In the genomic region with DNA sequence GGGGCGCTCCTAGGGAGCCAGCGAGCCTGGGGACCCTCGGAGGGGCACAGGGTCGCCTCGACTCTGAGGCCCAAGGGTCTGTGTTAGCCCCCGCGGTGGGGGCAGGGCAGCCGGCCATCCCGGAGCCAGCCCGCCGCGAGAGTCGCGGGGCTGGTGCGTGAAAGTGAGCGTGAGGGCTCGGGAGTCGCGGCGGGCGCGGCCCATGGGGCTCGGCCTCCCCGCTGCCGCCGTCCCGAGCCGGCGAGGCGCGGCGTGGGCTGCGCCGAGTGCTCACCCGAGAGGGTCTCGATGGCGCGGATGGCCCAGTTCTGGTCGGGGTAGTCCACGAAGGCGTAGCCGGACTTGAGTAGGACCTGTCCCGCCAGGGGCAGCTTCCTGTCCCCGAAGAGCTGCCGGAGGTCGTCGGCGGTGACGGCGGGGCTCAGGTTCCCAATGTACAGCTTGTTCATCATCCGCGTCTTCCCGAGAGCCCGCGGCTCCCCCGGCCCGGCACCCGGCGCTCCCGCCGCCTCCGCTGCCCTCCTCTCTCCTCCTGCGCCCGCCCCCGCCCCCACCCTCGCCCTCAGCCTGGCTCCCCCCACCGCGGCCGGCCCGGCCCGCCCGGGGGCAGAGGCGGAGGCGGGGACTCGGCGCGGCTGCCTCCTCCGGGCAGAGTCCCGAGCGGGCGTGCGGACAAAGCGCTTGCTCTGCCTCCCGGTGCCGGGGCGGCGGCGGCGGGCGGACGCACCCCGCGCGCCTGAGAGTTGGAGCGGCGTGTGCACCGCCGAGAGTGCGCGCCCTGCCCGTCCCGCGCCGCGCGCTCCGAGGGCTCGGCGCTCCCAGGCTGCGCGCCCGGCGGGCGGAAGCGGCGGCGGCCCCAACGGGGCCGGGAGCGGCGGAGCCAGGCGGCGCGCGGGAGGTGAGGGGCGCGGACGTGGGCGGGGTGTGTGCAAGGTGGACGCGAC, we compare ENCODE assay signal across 8 mouse cellular contexts. TPM values are rescaled to one million over a fixed set of nuclear protein-coding genes. Genes with fewer than 3 reads are reported as not detected.
DNase-seq lines count a peak whose midpoint lies in the region; ATAC-seq and TF ChIP-seq lines count a peak whose summit lies in the region.

TSS of gene Igf2bp2 (minus strand) at position 788 of the 944 bp plus-strand sequence.

- H3K4me2 ChIP-seq in embryonic facial prominence, embryonic 11.5 days (ENCODE audit: low read depth, low read length), result peak within 1 kb of the TSS; percentile 81
- H3K4me2 ChIP-seq in lung, embryonic 14.5 days, result peak within 1 kb of the TSS; percentile 67

- H3K27ac ChIP-seq in embryonic facial prominence, embryonic 11.5 days (replicated peaks; ENCODE audit: low read depth, low read length), result peak within 1 kb of the TSS; percentile 92
- H3K27ac ChIP-seq in kidney, adult 2 months (ENCODE audit: insufficient read depth, low read depth, low read length), result no peak within 1 kb of the TSS
- H3K27ac ChIP-seq in lung, embryonic 14.5 days (ENCODE audit: low read depth), result peak within 1 kb of the TSS; percentile 93

- TF ChIP-seq POLR2A in kidney, adult 2 months (IDR thresholded peaks at IDR 0.05; ENCODE audit: low read depth, low read length), result no peak

- under 1% methylated on average over 117 of the region's 131 CpGs for WGBS in embryonic facial prominence, embryonic 11.5 days
- 2% methylated on average over 126 of the region's 131 CpGs for WGBS in kidney, adult 2 months
- WGBS in lung, embryonic 14.5 days, result under 1% methylated on average over 103 of the region's 131 CpGs

- H3K36me3 ChIP-seq in embryonic facial prominence, embryonic 11.5 days (replicated peaks; ENCODE audit: control insufficient read depth, insufficient read depth, low read depth, low read length), result no peaks in the 10 kb centered on the region
- no peaks in the 10 kb centered on the region for H3K36me3 ChIP-seq in kidney, adult 2 months (ENCODE audit: control insufficient read depth, insufficient read depth, low read length)
- H3K36me3 ChIP-seq in lung, embryonic 14.5 days (ENCODE audit: insufficient read depth), result no peaks in the 10 kb centered on the region

- intact Hi-C loops in left cerebral cortex, postnatal 36 days (cut with DNase I), result no loop called here

- ATAC-seq in embryonic facial prominence, embryonic 11.5 days (replicated peaks; ENCODE audit: insufficient number of reproducible peaks, low FRiP score, low TSS enrichment, low read depth), result peak; percentile 79
- ATAC-seq in lung, embryonic 14.5 days (ENCODE audit: insufficient read depth), result peak; percentile 88

- DNase-seq in left cerebral cortex, postnatal 36 days (ENCODE audit: low spot score in 2 of 2), result peak; percentile 6 to 18
- DNase-seq in left cerebral cortex, adult 9 months (ENCODE audit: low spot score in 2 of 2), result no peak
- DNase-seq in embryonic facial prominence, embryonic 11.5 days (ENCODE audit: low spot score), result peak; percentile 77
- DNase-seq in heart, adult 9 months (ENCODE audit: low spot score in 2 of 2), result peak; percentile 20 to 35
- peak; percentile 73 for DNase-seq in kidney, adult 2 months
- peak; percentile 82 for DNase-seq in lung, embryonic 14.5 days
- DNase-seq in ovary, postnatal 14 days (ENCODE audit: low spot score), result peak; percentile 53
- no peak for DNase-seq in natural killer cell, adult 2 months (ENCODE audit: low spot score in 2 of 2)

- no peaks in the 10 kb centered on the region for H3K27me3 ChIP-seq in embryonic facial prominence, embryonic 11.5 days (ENCODE audit: control insufficient read depth, insufficient read depth, low read length)
- H3K27me3 ChIP-seq in kidney, adult 2 months (replicated peaks; ENCODE audit: control insufficient read depth, insufficient read depth, low read length), result peaks cover 3% of the 10 kb centered on the region; the same call in 1 of the 2 replicates
- no peaks in the 10 kb centered on the region for H3K27me3 ChIP-seq in lung, embryonic 14.5 days (ENCODE audit: insufficient read depth, low read length)

- peak within 1 kb of the TSS; percentile 99 for H3K4me3 ChIP-seq in embryonic facial prominence, embryonic 11.5 days (ENCODE audit: low read depth, low read length)
- peak within 1 kb of the TSS; percentile 92 for H3K4me3 ChIP-seq in kidney, adult 2 months (ENCODE audit: insufficient read depth, low read depth, low read length)
- H3K4me3 ChIP-seq in lung, embryonic 14.5 days (ENCODE audit: low read depth, low read length), result peak within 1 kb of the TSS; percentile 97

- no peaks in the 10 kb centered on the region for H3K4me1 ChIP-seq in embryonic facial prominence, embryonic 11.5 days (ENCODE audit: control insufficient read depth, insufficient read depth, low read length)
- H3K4me1 ChIP-seq in kidney, adult 2 months (ENCODE audit: control insufficient read depth, insufficient read depth, low read length), result no peaks in the 10 kb centered on the region
- H3K4me1 ChIP-seq in lung, embryonic 14.5 days (ENCODE audit: insufficient read depth), result no peaks in the 10 kb centered on the region; the same call in 1 of the 2 replicates

- H3K9ac ChIP-seq in embryonic facial prominence, embryonic 11.5 days (replicated peaks; ENCODE audit: low read length), result peak within 1 kb of the TSS; percentile 99
- peak within 1 kb of the TSS; percentile 96 for H3K9ac ChIP-seq in lung, embryonic 14.5 days

- no peaks in the 10 kb centered on the region for H3K9me3 ChIP-seq in embryonic facial prominence, embryonic 11.5 days (replicated peaks; ENCODE audit: control insufficient read depth, low read length)
- no peaks in the 10 kb centered on the region for H3K9me3 ChIP-seq in lung, embryonic 14.5 days (ENCODE audit: low read depth, low read length)

- TF ChIP-seq CTCF in kidney, adult 2 months (conservative IDR thresholded peaks at IDR 0.05; ENCODE audit: insufficient read depth, insufficient read length, low read depth, low read length), result no peak
- TF ChIP-seq CTCF in lung, embryonic 14.5 days (IDR thresholded peaks at IDR 0.05; ENCODE audit: low read depth), result no peak

RNA-seq across cellular contexts. Expression of gene Igf2bp2, which starts in this region (rescaled TPM):
- 1 to 10 TPM in 1 of 2 experiments, under 1 TPM in 1; 0.79 to 2.4 TPM for total RNA-seq in left cerebral cortex, postnatal 36 days (2021)
- 144 and 149 TPM in 2 replicates for polyA plus RNA-seq in embryonic facial prominence, embryonic 11.5 days (2014; fragmentation: Nextera tagmentation; extraction: Ambion mirVana)
- polyA plus RNA-seq in kidney, adult 2 months (2012; rRNA removed), result 2.1 and 2.3 TPM in 2 replicates
- 83.4 and 87.9 TPM in 2 replicates for polyA plus RNA-seq in lung, embryonic 14.5 days (2014; fragmentation: Nextera tagmentation; extraction: Ambion mirVana)

Comparison
In these comparisons a context has a peak if more than half of its experiments do, and no peak if none do; other contexts are left out.
1. RNA of gene Igf2bp2 (polyA plus RNA-seq): 144 to 149 TPM in embryonic facial prominence, embryonic 11.5 days and 83.4 to 87.9 TPM in lung, embryonic 14.5 days; 2.1 to 2.3 TPM in kidney, adult 2 months; every median in the first group is over 10 times any median in the second.
2. DNase-seq: peak in left cerebral cortex, postnatal 36 days (2 of 2), embryonic facial prominence, embryonic 11.5 days (single experiment), heart, adult 9 months (2 of 2), kidney, adult 2 months (single experiment), lung, embryonic 14.5 days (single experiment) and ovary, postnatal 14 days (single experiment); none in left cerebral cortex, adult 9 months (0 of 2) and natural killer cell, adult 2 months (0 of 2).
3. Peak in every context shown above with its lines, with median percentiles within 50 percentile points of each other: H3K4me3 ChIP-seq.